Mouse (Mus musculus): ENCODE measurements around the gene Tcf19. TPM values are rescaled to one million over a fixed set of nuclear protein-coding genes. Genes with fewer than 3 reads are reported as not detected.
"Not testable (repeated sequence)": the region's sequence is repeated elsewhere in the genome, so short reads cannot be mapped to it uniquely, and the experiment has no call there.

Gene Tcf19
- polyA plus RNA-seq, 1 experiment from 2014 or later, result 10.8 TPM

- 12% methylated on average over 8 of the region's 8 CpGs for WGBS
- no peak overlapping the region for H3K27ac ChIP-seq
- H3K27me3 ChIP-seq (replicated peaks), result peaks cover 20% of the 10 kb centered on the region
- H3K9ac ChIP-seq, result no peak overlapping the region
- no peak for ATAC-seq (replicated peaks)
- no peaks in the 10 kb centered on the region for H3K36me3 ChIP-seq (replicated peaks)
- no peaks in the 10 kb centered on the region for H3K4me1 ChIP-seq
- no peak overlapping the region for H3K4me3 ChIP-seq
- H3K4me2 ChIP-seq, result no peak overlapping the region
- no peaks in the 10 kb centered on the region for H3K9me3 ChIP-seq
Measured at GRCm38 (mm10) chr17:35504628-35505481, 11.8 kb downstream of the Tcf19 start.

GRCm38 (mm10) chr17:35503849-35504248 lies 12.8 kb downstream of the Tcf19 start:
- Histone ChIP-seq H3K9ac (no peak overlapping the region), H3K27ac (no peak overlapping the region), H3K4me3 (no peak overlapping the region), H3K36me3 (replicated peaks) (no peaks in the 10 kb centered on the region), H3K4me2 (no peak overlapping the region), H3K27me3 (replicated peaks) (peaks cover 20% of the 10 kb centered on the region), H3K4me1 (no peaks in the 10 kb centered on the region), H3K9me3 (no peaks in the 10 kb centered on the region)
- 16% methylated on average over 5 of the region's 5 CpGs for WGBS
- no peak for ATAC-seq (replicated peaks)

GRCm38 (mm10) chr17:35502762-35503161 lies 13.9 kb downstream of the Tcf19 start:
- WGBS, result 42% methylated on average over 5 of the region's 5 CpGs
- no peak overlapping the region for H3K4me3 ChIP-seq
- H3K4me1 ChIP-seq, result no peaks in the 10 kb centered on the region
- H3K9ac ChIP-seq, result no peak overlapping the region
- H3K4me2 ChIP-seq, result no peak overlapping the region
- peaks cover 17% of the 10 kb centered on the region for H3K27me3 ChIP-seq (replicated peaks)
- no peak for ATAC-seq (replicated peaks)
- no peaks in the 10 kb centered on the region for H3K9me3 ChIP-seq
- no peak overlapping the region for H3K27ac ChIP-seq
- H3K36me3 ChIP-seq (replicated peaks), result no peaks in the 10 kb centered on the region

GRCm38 (mm10) chr17:35502226-35502625 lies 14.4 kb downstream of the Tcf19 start:
- no peak overlapping the region for H3K9ac ChIP-seq
- peaks cover 13% of the 10 kb centered on the region for H3K27me3 ChIP-seq (replicated peaks)
- H3K36me3 ChIP-seq (replicated peaks), result no peaks in the 10 kb centered on the region
- no peak overlapping the region for H3K27ac ChIP-seq
- ATAC-seq (replicated peaks), result no peak
- 3% methylated on average over 6 of the region's 6 CpGs for WGBS
- no peak overlapping the region for H3K4me3 ChIP-seq
- no peaks in the 10 kb centered on the region for H3K4me1 ChIP-seq
- H3K4me2 ChIP-seq, result no peak overlapping the region
- no peaks in the 10 kb centered on the region for H3K9me3 ChIP-seq

GRCm38 (mm10) chr17:35497124-35497523 lies 19.5 kb downstream of the Tcf19 start:
- WGBS, result 95% methylated on average over 7 of the region's 7 CpGs
- Histone ChIP-seq H3K4me2 (no peak overlapping the region), H3K27me3 (replicated peaks) (no peaks in the 10 kb centered on the region), H3K4me1 (no peaks in the 10 kb centered on the region), H3K9ac (no peak overlapping the region), H3K9me3 (no peaks in the 10 kb centered on the region), H3K36me3 (replicated peaks) (no peaks in the 10 kb centered on the region), H3K27ac (no peak overlapping the region), H3K4me3 (no peak overlapping the region)
- ATAC-seq (replicated peaks), result no peak

GRCm38 (mm10) chr17:35490320-35490719 lies 26.3 kb downstream of the Tcf19 start:
- Histone ChIP-seq H3K4me2 (no peak overlapping the region), H3K36me3 (replicated peaks) (no peaks in the 10 kb centered on the region), H3K9me3 (no peaks in the 10 kb centered on the region), H3K27me3 (replicated peaks) (no peaks in the 10 kb centered on the region), H3K4me3 (no peak overlapping the region), H3K9ac (no peak overlapping the region), H3K27ac (no peak overlapping the region), H3K4me1 (no peaks in the 10 kb centered on the region)
- 47% methylated on average over 5 of the region's 5 CpGs for WGBS
- no peak for ATAC-seq (replicated peaks)

- no peak for ATAC-seq (replicated peaks)
- Histone ChIP-seq H3K9me3 (no peaks in the 10 kb centered on the region), H3K4me3 (no peak overlapping the region), H3K9ac (no peak overlapping the region), H3K36me3 (replicated peaks) (no peaks in the 10 kb centered on the region), H3K4me2 (no peak overlapping the region), H3K4me1 (no peaks in the 10 kb centered on the region), H3K27me3 (replicated peaks) (no peaks in the 10 kb centered on the region), H3K27ac (no peak overlapping the region)
- WGBS, result 92% methylated on average over 2 of the region's 2 CpGs
Measured at GRCm38 (mm10) chr17:35488041-35488440, 28.6 kb downstream of the Tcf19 start.

GRCm38 (mm10) chr17:35486726-35487125 lies 29.9 kb downstream of the Tcf19 start:
- ATAC-seq (replicated peaks), result no peak
- Histone ChIP-seq H3K9ac (no peak overlapping the region), H3K27me3 (replicated peaks) (no peaks in the 10 kb centered on the region), H3K4me3 (no peak overlapping the region), H3K36me3 (replicated peaks) (no peaks in the 10 kb centered on the region), H3K9me3 (no peaks in the 10 kb centered on the region), H3K4me2 (no peak overlapping the region), H3K4me1 (no peaks in the 10 kb centered on the region), H3K27ac (no peak overlapping the region)
- 61% methylated on average over 10 of the region's 10 CpGs for WGBS

- WGBS, result 43% methylated on average over 4 of the region's 4 CpGs
- H3K36me3 ChIP-seq (replicated peaks), result no peaks in the 10 kb centered on the region
- ATAC-seq (replicated peaks), result no peak
- H3K9me3 ChIP-seq, result no peaks in the 10 kb centered on the region
- no peak overlapping the region for H3K4me2 ChIP-seq
- no peak overlapping the region for H3K9ac ChIP-seq
- H3K27ac ChIP-seq, result no peak overlapping the region
- H3K4me1 ChIP-seq, result no peaks in the 10 kb centered on the region
- H3K4me3 ChIP-seq, result no peak overlapping the region
- no peaks in the 10 kb centered on the region for H3K27me3 ChIP-seq (replicated peaks)
Measured at GRCm38 (mm10) chr17:35485702-35486101, 30.9 kb downstream of the Tcf19 start.

- ATAC-seq (replicated peaks), result no peak
- no peaks in the 10 kb centered on the region for H3K4me1 ChIP-seq
- H3K4me3 ChIP-seq, result no peak overlapping the region
- WGBS, result 2% methylated on average over 9 of the region's 9 CpGs
- no peaks in the 10 kb centered on the region for H3K36me3 ChIP-seq (replicated peaks)
- H3K27me3 ChIP-seq (replicated peaks), result no peaks in the 10 kb centered on the region
- no peak overlapping the region for H3K9ac ChIP-seq
- H3K9me3 ChIP-seq, result no peaks in the 10 kb centered on the region
- no peak overlapping the region for H3K27ac ChIP-seq
- H3K4me2 ChIP-seq, result no peak overlapping the region
Measured at GRCm38 (mm10) chr17:35484066-35484465, 32.6 kb downstream of the Tcf19 start.

- Histone ChIP-seq H3K9me3 (no peaks in the 10 kb centered on the region), H3K4me3 (peak within 1 kb of the TSS; percentile 39), H3K27ac (no peak within 1 kb of the TSS), H3K9ac (peak within 1 kb of the TSS; percentile 16), H3K36me3 (replicated peaks) (no peaks in the 10 kb centered on the region), H3K27me3 (replicated peaks) (peaks cover 26% of the 10 kb centered on the region), H3K4me2 (peak within 1 kb of the TSS; percentile 74), H3K4me1 (peaks cover 11% of the 10 kb centered on the region)
- ATAC-seq (replicated peaks), result 0 out of 2 replicates have a peak, but pooled peaks have one; percentile 48
- WGBS, result 1% methylated on average over 74 of the region's 80 CpGs
Measured at GRCm38 (mm10) chr17:35469842-35470751, 46.5 kb downstream of the Tcf19 start, which contains the start of gene H2-Q10. Gene H2-Q10, plus strand, starts transcription at chr17:35470089.

- H3K36me3 ChIP-seq (replicated peaks); H3K4me2 ChIP-seq; ATAC-seq (replicated peaks); H3K4me3 ChIP-seq; H3K9me3 ChIP-seq; H3K27ac ChIP-seq; H3K9ac ChIP-seq: not testable (repeated sequence)
- 78% methylated on average over 3 of the region's 3 CpGs for WGBS
- Histone ChIP-seq H3K27me3 (replicated peaks) (peaks cover 26% of the 10 kb centered on the region), H3K4me1 (peaks cover 11% of the 10 kb centered on the region)
Measured at GRCm38 (mm10) chr17:35468936-35469335, 47.7 kb downstream of the Tcf19 start.
